Mouse (Mus musculus): ENCODE results near the gene Lrch1. TPM values are rescaled to one million over a fixed set of nuclear protein-coding genes. Genes with fewer than 3 reads are reported as not detected.

Gene Lrch1
- polyA plus RNA-seq, 1 experiment = 8.4 TPM

DNA sequence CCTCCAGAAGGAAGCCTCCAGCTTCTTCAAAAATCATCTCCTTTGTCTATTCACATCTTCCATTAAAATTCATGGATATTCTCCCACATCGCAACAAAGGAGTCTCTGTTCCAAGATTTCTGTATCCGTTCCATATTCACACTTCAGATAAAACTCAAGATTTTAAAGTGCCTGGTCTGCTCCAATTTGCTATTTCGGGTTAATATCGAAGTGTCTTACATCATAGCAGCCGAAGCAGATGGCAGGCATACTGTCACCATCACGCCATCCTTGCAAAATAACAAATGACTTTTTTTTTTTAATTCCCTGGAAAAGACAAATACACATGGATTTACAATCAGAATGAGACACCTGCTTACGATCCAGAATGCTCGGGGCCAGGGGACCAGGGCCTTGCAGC lies 40.0 kb downstream of the Lrch1 start:
- no peak overlapping the region for H3K27ac ChIP-seq (ENCODE audit: insufficient read depth, low read depth, low read length)
- TF ChIP-seq POLR2A (IDR thresholded peaks at IDR 0.05; ENCODE audit: low read depth, low read length) (no peak), CTCF (conservative IDR thresholded peaks at IDR 0.05; ENCODE audit: insufficient read depth, insufficient read length, low read depth, low read length) (no peak)
- H3K4me1 ChIP-seq (ENCODE audit: control insufficient read depth, insufficient read depth, low read length) = 0 out of 2 replicates have a peak, but pooled peaks cover 18% of the 10 kb centered on the region
- WGBS = 94% methylated on average over 8 of the region's 8 CpGs
- H3K36me3 ChIP-seq (ENCODE audit: control insufficient read depth, insufficient read depth, low read length) = no peaks in the 10 kb centered on the region
- H3K4me3 ChIP-seq (ENCODE audit: insufficient read depth, low read depth, low read length) = no peak overlapping the region
- H3K27me3 ChIP-seq (replicated peaks; ENCODE audit: control insufficient read depth, insufficient read depth, low read length) = no peaks in the 10 kb centered on the region
- DNase-seq = no peak

DNA sequence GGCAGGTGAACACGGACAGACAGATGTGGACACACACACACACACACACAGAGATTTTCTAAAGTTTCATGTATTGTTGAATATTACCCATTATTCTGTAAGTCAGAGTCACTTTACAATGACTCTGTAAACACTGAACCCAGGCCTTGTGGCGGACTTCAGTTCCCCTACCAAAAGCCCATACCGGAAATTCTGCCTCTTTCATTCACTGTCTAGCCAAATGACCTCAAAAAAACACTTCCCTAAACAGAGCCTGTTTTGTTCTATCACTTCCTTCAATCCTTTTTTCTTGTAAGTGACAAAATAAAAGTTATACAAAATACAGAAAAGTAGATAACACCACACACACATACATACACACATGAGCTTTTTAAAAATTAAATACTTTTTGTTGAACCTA lies 41.7 kb downstream of the Lrch1 start:
- H3K27me3 ChIP-seq (replicated peaks; ENCODE audit: control insufficient read depth, insufficient read depth, low read length) = no peaks in the 10 kb centered on the region
- H3K36me3 ChIP-seq (ENCODE audit: control insufficient read depth, insufficient read depth, low read length) = no peaks in the 10 kb centered on the region
- WGBS = 63% methylated on average over 3 of the region's 3 CpGs
- H3K27ac ChIP-seq (ENCODE audit: insufficient read depth, low read depth, low read length) = no peak overlapping the region
- H3K4me3 ChIP-seq (ENCODE audit: insufficient read depth, low read depth, low read length) = no peak overlapping the region
- DNase-seq = no peak
- H3K4me1 ChIP-seq (ENCODE audit: control insufficient read depth, insufficient read depth, low read length) = 0 out of 2 replicates have a peak, but pooled peaks cover 12% of the 10 kb centered on the region
- TF ChIP-seq CTCF (conservative IDR thresholded peaks at IDR 0.05; ENCODE audit: insufficient read depth, insufficient read length, low read depth, low read length) = no peak
- no peak for TF ChIP-seq POLR2A (IDR thresholded peaks at IDR 0.05; ENCODE audit: low read depth, low read length)

DNA sequence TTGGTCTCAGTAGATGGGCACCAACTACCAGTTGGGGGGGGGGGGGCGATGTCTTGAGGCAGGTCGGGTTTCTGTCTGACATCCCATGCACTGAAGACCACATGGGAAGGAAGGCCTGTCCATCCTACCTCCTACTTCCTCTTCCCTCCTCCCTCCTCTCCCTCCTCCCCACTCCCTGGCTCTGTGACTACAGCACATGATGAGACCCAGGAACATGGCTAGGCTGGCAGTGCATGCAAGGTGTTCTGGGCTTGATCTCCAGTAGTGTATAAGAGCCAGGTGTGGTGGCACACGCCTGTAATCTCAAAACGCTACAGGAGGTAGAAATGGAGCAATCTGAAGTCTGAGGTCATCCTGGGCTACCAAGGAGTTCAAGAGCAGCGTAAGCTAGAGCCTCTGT lies 43.2 kb downstream of the Lrch1 start:
- WGBS = 84% methylated on average over 5 of the region's 5 CpGs
- no peak overlapping the region for H3K4me3 ChIP-seq (ENCODE audit: insufficient read depth, low read depth, low read length)
- H3K36me3 ChIP-seq (ENCODE audit: control insufficient read depth, insufficient read depth, low read length) = no peaks in the 10 kb centered on the region
- no peak for TF ChIP-seq POLR2A (IDR thresholded peaks at IDR 0.05; ENCODE audit: low read depth, low read length)
- no peak for TF ChIP-seq CTCF (conservative IDR thresholded peaks at IDR 0.05; ENCODE audit: insufficient read depth, insufficient read length, low read depth, low read length)
- no peak overlapping the region for H3K27ac ChIP-seq (ENCODE audit: insufficient read depth, low read depth, low read length)
- DNase-seq = no peak
- H3K27me3 ChIP-seq (replicated peaks; ENCODE audit: control insufficient read depth, insufficient read depth, low read length) = no peaks in the 10 kb centered on the region
- peaks cover 14% of the 10 kb centered on the region; the same call in 1 of the 2 replicates for H3K4me1 ChIP-seq (ENCODE audit: control insufficient read depth, insufficient read depth, low read length)

DNA sequence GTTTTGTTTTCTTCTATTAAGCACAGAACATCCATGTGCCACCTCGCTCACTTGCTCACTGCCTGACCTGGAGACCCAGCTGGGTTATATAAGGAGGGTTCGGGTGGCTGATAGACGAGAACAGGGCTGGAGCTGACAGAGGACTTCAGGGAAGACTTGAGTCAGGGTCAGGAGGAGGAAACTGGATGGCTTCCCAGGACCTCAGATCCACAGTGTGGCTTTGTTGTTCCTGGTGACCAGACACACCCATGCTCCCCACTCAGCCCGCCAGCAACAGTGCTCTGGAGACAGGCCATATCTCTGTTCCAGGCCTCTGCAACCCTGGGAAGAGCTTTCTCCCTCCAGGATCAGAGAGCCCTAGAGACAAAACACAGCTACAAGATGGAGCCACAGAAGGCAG lies 44.6 kb downstream of the Lrch1 start:
- H3K4me3 ChIP-seq (ENCODE audit: insufficient read depth, low read depth, low read length) = no peak overlapping the region
- no peak overlapping the region for H3K27ac ChIP-seq (ENCODE audit: insufficient read depth, low read depth, low read length)
- 66% methylated on average over 4 of the region's 4 CpGs for WGBS
- no peaks in the 10 kb centered on the region for H3K36me3 ChIP-seq (ENCODE audit: control insufficient read depth, insufficient read depth, low read length)
- no peaks in the 10 kb centered on the region for H3K27me3 ChIP-seq (replicated peaks; ENCODE audit: control insufficient read depth, insufficient read depth, low read length)
- H3K4me1 ChIP-seq (ENCODE audit: control insufficient read depth, insufficient read depth, low read length) = peaks cover 14% of the 10 kb centered on the region; the same call in 1 of the 2 replicates
- TF ChIP-seq CTCF (conservative IDR thresholded peaks at IDR 0.05; ENCODE audit: insufficient read depth, insufficient read length, low read depth, low read length) (no peak), POLR2A (IDR thresholded peaks at IDR 0.05; ENCODE audit: low read depth, low read length) (no peak)
- DNase-seq = peak; percentile 71

DNA sequence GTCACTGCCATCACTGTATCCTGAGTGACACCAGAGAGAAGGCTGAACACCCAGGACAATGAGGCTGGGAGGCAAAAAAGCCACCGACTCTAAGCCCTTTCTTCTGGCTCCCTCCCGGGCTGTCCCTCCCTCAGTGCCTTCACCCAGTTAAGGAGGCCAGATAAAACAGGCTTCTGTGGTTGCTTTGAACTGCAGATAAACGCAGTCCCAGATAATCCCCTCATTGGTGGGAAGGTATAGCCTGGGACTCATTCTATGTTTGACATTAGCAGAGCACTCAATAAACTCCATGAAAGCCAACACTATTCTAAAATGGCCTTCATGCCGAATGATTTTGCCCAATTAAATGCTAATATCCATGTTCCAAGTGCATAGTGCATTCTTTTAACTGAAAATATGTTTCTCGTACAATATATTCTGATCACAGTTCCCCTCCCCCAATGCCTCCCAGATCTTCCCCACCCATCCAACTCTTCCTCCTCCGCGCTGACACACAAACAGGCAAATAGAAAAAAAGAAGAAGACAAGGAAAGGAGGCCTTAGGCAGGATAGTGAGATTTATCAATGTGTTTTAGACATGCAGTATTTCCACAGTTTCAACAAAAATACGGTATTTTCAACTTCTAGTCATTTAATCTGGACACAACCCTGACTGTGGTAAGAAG lies 46.8 kb downstream of the Lrch1 start:
- WGBS = 86% methylated on average over 8 of the region's 8 CpGs
- no peak for TF ChIP-seq POLR2A (IDR thresholded peaks at IDR 0.05; ENCODE audit: low read depth, low read length)
- no peak for TF ChIP-seq CTCF (conservative IDR thresholded peaks at IDR 0.05; ENCODE audit: insufficient read depth, insufficient read length, low read depth, low read length)
- H3K27me3 ChIP-seq (replicated peaks; ENCODE audit: control insufficient read depth, insufficient read depth, low read length) = no peaks in the 10 kb centered on the region
- no peak for DNase-seq
- no peak overlapping the region for H3K27ac ChIP-seq (ENCODE audit: insufficient read depth, low read depth, low read length)
- H3K36me3 ChIP-seq (ENCODE audit: control insufficient read depth, insufficient read depth, low read length) = no peaks in the 10 kb centered on the region
- H3K4me3 ChIP-seq (ENCODE audit: insufficient read depth, low read depth, low read length) = no peak overlapping the region
- peaks cover 14% of the 10 kb centered on the region; the same call in 1 of the 2 replicates for H3K4me1 ChIP-seq (ENCODE audit: control insufficient read depth, insufficient read depth, low read length)

DNA sequence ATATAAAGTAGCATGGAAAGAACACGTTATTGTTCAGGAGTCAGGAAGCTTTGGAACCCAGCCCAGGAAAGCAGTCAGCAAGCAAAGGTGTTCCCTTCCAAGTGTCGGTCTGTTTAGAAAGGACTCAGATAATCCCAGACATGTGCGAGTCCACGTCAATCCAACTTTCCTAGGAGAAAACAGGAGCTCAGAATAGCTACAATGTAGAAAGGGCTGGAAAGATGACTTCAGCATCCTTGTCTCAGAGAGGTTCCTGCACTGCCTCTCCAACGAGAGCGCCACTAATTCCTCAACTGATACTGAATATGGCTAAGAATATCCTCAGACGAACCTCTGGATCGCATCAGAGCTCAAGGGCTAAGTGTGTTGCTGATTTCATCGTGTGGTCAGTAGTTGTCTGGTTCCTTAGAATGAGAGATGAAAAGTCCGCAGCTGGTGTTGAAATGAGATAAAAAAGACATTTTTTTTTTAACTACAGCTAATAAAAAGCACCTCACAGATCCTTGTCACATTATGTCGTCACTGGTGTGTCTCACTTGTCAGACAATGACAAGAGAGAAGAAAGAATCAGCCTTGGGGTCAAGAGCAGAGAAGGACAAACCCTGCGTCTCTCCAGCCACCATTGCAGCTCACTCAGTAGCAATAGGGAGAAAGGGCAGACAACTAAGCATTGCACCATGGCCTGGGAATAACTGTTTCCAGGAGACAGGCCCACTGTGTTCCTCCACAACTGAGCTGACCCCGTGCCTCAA lies 47.5 kb downstream of the Lrch1 start:
- Histone ChIP-seq H3K36me3 (ENCODE audit: control insufficient read depth, insufficient read depth, low read length) (no peaks in the 10 kb centered on the region), H3K27me3 (replicated peaks; ENCODE audit: control insufficient read depth, insufficient read depth, low read length) (no peaks in the 10 kb centered on the region), H3K4me3 (ENCODE audit: insufficient read depth, low read depth, low read length) (no peak overlapping the region), H3K27ac (ENCODE audit: insufficient read depth, low read depth, low read length) (peak overlapping the region; percentile 47; the same call in 1 of the 2 replicates), H3K4me1 (ENCODE audit: control insufficient read depth, insufficient read depth, low read length) (peaks cover 14% of the 10 kb centered on the region; the same call in 1 of the 2 replicates)
- DNase-seq = peak; percentile 71
- WGBS = 59% methylated on average over 13 of the region's 13 CpGs
- no peak for TF ChIP-seq POLR2A (IDR thresholded peaks at IDR 0.05; ENCODE audit: low read depth, low read length)
- no peak for TF ChIP-seq CTCF (conservative IDR thresholded peaks at IDR 0.05; ENCODE audit: insufficient read depth, insufficient read length, low read depth, low read length)

DNA sequence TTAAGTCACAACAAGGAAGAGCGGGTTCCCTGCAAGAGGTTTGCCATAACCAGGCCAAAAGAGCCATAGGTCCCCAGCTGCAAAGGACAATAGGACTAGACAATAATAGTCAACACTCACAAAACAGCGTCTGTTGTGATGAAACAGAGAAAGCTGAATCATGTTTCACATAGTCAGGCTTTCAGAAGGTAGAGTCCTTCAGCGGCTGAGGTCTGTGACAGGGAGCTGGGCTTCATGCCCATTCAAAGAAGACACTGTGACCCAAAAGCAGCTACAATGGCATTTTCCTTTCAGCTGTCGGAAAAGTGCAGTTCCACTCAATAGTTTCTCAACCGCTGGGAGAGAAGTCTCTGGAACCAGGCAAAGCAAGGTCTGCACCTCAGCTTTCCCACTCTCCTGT lies 48.7 kb downstream of the Lrch1 start:
- no peak for TF ChIP-seq CTCF (conservative IDR thresholded peaks at IDR 0.05; ENCODE audit: insufficient read depth, insufficient read length, low read depth, low read length)
- no peak for TF ChIP-seq POLR2A (IDR thresholded peaks at IDR 0.05; ENCODE audit: low read depth, low read length)
- WGBS = 67% methylated on average over 5 of the region's 5 CpGs
- Histone ChIP-seq H3K4me1 (ENCODE audit: control insufficient read depth, insufficient read depth, low read length) (peaks cover 12% of the 10 kb centered on the region; the same call in 1 of the 2 replicates), H3K27me3 (replicated peaks; ENCODE audit: control insufficient read depth, insufficient read depth, low read length) (no peaks in the 10 kb centered on the region), H3K36me3 (ENCODE audit: control insufficient read depth, insufficient read depth, low read length) (no peaks in the 10 kb centered on the region), H3K4me3 (ENCODE audit: insufficient read depth, low read depth, low read length) (no peak overlapping the region), H3K27ac (ENCODE audit: insufficient read depth, low read depth, low read length) (no peak overlapping the region)
- DNase-seq = peak; percentile 24
